Mouse (Mus musculus) kidney, embryonic 15.5 days (tissue): ENCODE measurements at regions not wholly inside any gene's neighbourhood (a gene's known extent, or its start where the extent isn't known, plus 50 kb on each side); places are given as distances from the start of the nearest gene placed in this dataset.
A peak's percentile ranks its signal among the peaks of the same experiment; 100 is the strongest.

Experiments used
- ATAC-seq: fragments of 200-750 bp; cut with Nextera tagmentation; replicated peaks from 2 replicates; pipeline ENCODE4 v1.8.0; 2017; ENCODE audit warnings: moderate TSS enrichment; ENCODE audit not compliant: low FRiP score
- H3K27ac ChIP-seq: fragments of 300-500 bp; sonication (generic); 2 replicates; pipeline ENCODE4 v1.5.1; 2015; ENCODE audit warnings: mild to moderate bottlenecking, inconsistent platforms
- H3K27me3 ChIP-seq: fragments of 300-500 bp; sonication (generic); 2 replicates; pipeline ENCODE4 v1.6.1; 2015; ENCODE audit warnings: inconsistent platforms
- H3K36me3 ChIP-seq: fragments of 300-500 bp; sonication (generic); 2 replicates; pipeline ENCODE4 v1.6.1; 2015; ENCODE audit warnings: inconsistent platforms
- H3K4me1 ChIP-seq: fragments of 300-500 bp; sonication (generic); 2 replicates; pipeline ENCODE4 v1.6.1; 2015; ENCODE audit warnings: inconsistent platforms
- H3K4me2 ChIP-seq: fragments of 300-500 bp; sonication (generic); 2 replicates; pipeline ENCODE4 v1.6.1; 2015; ENCODE audit warnings: moderate library complexity, mild to moderate bottlenecking, inconsistent platforms
- H3K4me3 ChIP-seq: fragments of 300-500 bp; sonication (generic); replicated peaks from 2 replicates; pipeline ENCODE4 v1.5.1; 2015; ENCODE audit warnings: mild to moderate bottlenecking, inconsistent platforms
- H3K9ac ChIP-seq: fragments of 300-500 bp; sonication (generic); 2 replicates; pipeline ENCODE4 v1.6.1; 2015; ENCODE audit warnings: mild to moderate bottlenecking, inconsistent platforms
- H3K9me3 ChIP-seq: fragments of 300-500 bp; sonication (generic); replicated peaks from 2 replicates; pipeline ENCODE4 v1.6.1; 2016; ENCODE audit warnings: inconsistent platforms
- WGBS: fragments of 180-500 bp; shearing (Covaris S2); methylation state at CpG from one replicate; pipeline ENCODE4 v1.1.7; 2015; ENCODE audit warnings: mixed read lengths; 5-methylcytosine and 5-hydroxymethylcytosine counted together

GRCm38 (mm10) chr13:38740066-38740465 lies 81.2 kb upstream of the Eef1e1 start:
- 87% methylated on average over 8 of the region's 8 CpGs for WGBS
- H3K27ac ChIP-seq, result no peak overlapping the region
- no peak overlapping the region for H3K4me2 ChIP-seq
- no peaks in the 10 kb centered on the region for H3K4me1 ChIP-seq
- no peaks in the 10 kb centered on the region for H3K36me3 ChIP-seq
- no peak overlapping the region for H3K4me3 ChIP-seq
- no peaks in the 10 kb centered on the region for H3K9me3 ChIP-seq
- H3K9ac ChIP-seq, result no peak overlapping the region
- no peak for ATAC-seq
- no peaks in the 10 kb centered on the region for H3K27me3 ChIP-seq

DNA sequence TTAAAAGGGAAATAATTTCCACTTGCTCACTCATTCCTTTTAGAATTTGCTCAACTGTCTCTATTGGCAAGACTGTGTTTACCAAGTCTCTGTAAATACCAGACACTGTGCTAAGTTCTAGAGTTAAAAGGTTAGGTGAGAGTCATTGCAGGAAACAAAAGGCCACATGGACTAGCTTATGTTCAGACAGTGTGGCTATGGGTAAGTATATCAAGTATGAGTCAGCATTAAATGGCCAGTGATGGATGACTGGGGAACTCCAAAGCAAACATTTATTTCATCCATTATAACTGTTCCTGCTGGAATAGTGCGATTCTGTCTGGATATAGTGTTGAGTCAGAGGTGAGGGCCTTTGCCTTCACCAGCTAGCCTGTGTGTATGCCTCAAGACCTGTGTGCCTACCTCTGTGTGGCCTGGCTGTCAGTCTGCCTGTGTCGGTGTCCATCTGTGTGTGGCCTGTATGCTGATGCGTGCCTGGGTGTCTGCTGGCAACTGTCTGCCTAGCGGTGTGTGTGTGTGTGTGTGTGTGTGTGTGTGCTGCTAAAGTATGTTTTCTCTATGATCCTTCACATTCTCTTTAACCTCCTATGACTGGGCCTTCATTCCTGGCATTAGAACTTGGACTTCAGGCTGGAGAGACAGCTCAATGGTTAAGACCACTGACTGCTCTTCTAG lies 77.6 kb upstream of the Eef1e1 start:
- 91% methylated on average over 4 of the region's 4 CpGs for WGBS
- H3K36me3 ChIP-seq, result no peaks in the 10 kb centered on the region
- H3K27ac ChIP-seq, result no peak overlapping the region
- no peaks in the 10 kb centered on the region for H3K27me3 ChIP-seq
- H3K4me2 ChIP-seq, result no peak overlapping the region
- H3K9me3 ChIP-seq, result no peaks in the 10 kb centered on the region
- no peak overlapping the region for H3K9ac ChIP-seq
- H3K4me3 ChIP-seq, result no peak overlapping the region
- no peak for ATAC-seq
- H3K4me1 ChIP-seq, result no peaks in the 10 kb centered on the region

DNA sequence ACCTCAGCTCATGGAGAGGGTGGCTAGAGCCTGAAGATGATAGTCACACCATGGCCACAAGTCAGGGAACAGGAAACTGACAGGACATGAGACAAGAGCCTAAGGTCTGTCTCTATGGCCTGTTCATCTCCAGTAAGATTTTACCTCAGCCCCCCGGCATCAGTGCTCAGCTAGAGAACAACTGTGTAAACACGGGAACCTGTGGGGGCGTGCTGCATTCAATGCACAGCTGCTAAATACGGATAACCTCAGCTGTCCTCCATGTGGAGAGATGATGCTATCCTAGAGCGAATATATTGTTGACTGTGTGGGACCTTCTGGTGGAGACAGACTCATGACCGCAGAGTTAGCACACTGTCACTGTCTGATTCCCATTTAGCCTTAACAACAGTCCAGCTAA lies 76.4 kb upstream of the Eef1e1 start:
- no peaks in the 10 kb centered on the region for H3K4me1 ChIP-seq
- no peak overlapping the region for H3K27ac ChIP-seq
- no peak overlapping the region for H3K4me3 ChIP-seq
- no peak overlapping the region for H3K4me2 ChIP-seq
- H3K9ac ChIP-seq, result no peak overlapping the region
- no peaks in the 10 kb centered on the region for H3K9me3 ChIP-seq
- WGBS, result 71% methylated on average over 6 of the region's 6 CpGs
- H3K27me3 ChIP-seq, result no peaks in the 10 kb centered on the region
- 0 out of 2 replicates have a peak, but pooled peaks have one; percentile 22 for ATAC-seq
- H3K36me3 ChIP-seq, result no peaks in the 10 kb centered on the region

DNA sequence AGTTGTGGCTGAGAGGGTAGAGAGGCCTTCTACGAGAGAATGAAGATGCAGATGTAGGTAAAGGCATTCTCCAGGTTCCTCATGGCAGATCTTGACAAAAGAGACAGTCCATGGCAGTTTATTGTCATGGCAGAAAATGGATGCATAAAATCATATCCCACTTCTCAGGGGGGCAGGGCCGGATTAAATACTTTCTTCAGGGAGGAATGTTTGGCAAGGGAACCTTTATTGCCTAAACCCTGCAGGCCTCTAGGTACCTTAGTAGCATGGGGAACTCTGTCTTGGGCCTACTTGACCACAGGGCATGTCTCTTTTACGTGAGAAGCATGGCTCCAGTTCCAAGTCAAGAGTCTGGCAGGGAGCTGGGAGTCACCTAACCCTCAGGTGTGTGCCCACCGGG lies 74.4 kb upstream of the Eef1e1 start:
- no peak for ATAC-seq
- Histone ChIP-seq H3K36me3 (no peaks in the 10 kb centered on the region), H3K9me3 (no peaks in the 10 kb centered on the region), H3K4me3 (no peak overlapping the region), H3K27me3 (no peaks in the 10 kb centered on the region), H3K27ac (no peak overlapping the region), H3K9ac (no peak overlapping the region), H3K4me1 (no peaks in the 10 kb centered on the region), H3K4me2 (no peak overlapping the region)
- 84% methylated on average over 4 of the region's 4 CpGs for WGBS

DNA sequence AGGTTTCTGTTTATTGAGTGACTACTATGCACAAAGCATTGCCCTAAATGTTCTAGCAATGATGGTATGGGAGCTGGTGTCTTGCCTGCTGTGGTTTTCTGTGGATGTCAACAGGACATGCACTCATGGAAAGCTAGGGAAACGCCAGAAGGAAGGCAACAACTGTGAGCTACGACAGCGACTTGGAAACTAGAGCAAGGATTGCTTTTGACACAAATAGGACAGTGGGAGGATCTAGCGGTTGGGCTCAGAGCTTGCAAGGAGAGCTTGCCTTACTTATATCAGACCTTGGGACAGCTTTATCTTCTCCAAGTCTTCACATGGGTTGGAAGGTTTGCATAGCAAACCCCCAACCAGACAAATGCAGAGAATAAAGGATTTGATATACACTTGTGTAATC lies 66.6 kb upstream of the Eef1e1 start:
- 85% methylated on average over 4 of the region's 4 CpGs for WGBS
- no peak for ATAC-seq
- H3K4me3 ChIP-seq, result no peak overlapping the region
- H3K36me3 ChIP-seq, result no peaks in the 10 kb centered on the region
- H3K4me1 ChIP-seq, result no peaks in the 10 kb centered on the region
- H3K27me3 ChIP-seq, result no peaks in the 10 kb centered on the region
- H3K9me3 ChIP-seq, result no peaks in the 10 kb centered on the region
- H3K4me2 ChIP-seq, result no peak overlapping the region
- H3K27ac ChIP-seq, result no peak overlapping the region
- no peak overlapping the region for H3K9ac ChIP-seq

GRCm38 (mm10) chr13:38721166-38721565 lies 62.3 kb upstream of the Eef1e1 start:
- Histone ChIP-seq H3K4me2 (no peak overlapping the region), H3K4me3 (no peak overlapping the region), H3K27ac (no peak overlapping the region), H3K9ac (no peak overlapping the region), H3K4me1 (no peaks in the 10 kb centered on the region), H3K36me3 (no peaks in the 10 kb centered on the region), H3K9me3 (no peaks in the 10 kb centered on the region), H3K27me3 (no peaks in the 10 kb centered on the region)
- 92% methylated on average over 3 of the region's 3 CpGs for WGBS
- no peak for ATAC-seq

- Histone ChIP-seq H3K4me1 (no peaks in the 10 kb centered on the region), H3K4me3 (no peak overlapping the region), H3K4me2 (no peak overlapping the region), H3K27ac (no peak overlapping the region), H3K27me3 (no peaks in the 10 kb centered on the region), H3K9me3 (no peaks in the 10 kb centered on the region), H3K9ac (no peak overlapping the region), H3K36me3 (no peaks in the 10 kb centered on the region)
- WGBS, result 88% methylated on average over 5 of the region's 5 CpGs
- ATAC-seq, result no peak
These were observed 56.0 kb upstream of the Eef1e1 start for GRCm38 (mm10) chr13:38714838-38715237.
